Mouse (Mus musculus): ENCODE measurements around the gene Prps1l1.

The Prps1l1 gene

DNA sequence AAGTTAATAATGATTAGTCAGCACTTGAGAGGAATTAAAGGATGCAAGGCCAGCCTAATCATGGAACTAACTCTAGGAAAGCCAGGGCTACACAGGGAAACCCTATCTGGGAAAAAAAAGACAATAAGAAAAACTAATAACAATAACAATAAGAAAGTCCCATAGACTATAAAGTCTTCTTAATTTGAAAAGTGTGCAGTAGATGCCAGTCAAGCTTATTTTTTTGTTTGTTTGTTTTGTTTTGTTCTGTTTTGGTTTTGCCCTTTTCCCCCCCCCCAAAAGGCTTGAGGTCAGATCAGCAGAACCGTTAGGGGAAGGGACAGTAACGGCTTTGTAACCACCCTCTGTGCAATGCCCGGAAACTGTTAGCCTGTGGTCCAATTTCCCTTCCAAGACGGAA is at the start of gene Prps1l1:
TSS of gene Prps1l1 (plus strand) at position 301 of the 400 bp plus-strand sequence.
- no peak for DNase-seq (ENCODE audit: low read depth)

GRCm38 (mm10) chr12:34937918-34938317 is 46.6 kb upstream of the Prps1l1 start:
- peak; percentile 37 for DNase-seq (ENCODE audit: low read depth)

DNA sequence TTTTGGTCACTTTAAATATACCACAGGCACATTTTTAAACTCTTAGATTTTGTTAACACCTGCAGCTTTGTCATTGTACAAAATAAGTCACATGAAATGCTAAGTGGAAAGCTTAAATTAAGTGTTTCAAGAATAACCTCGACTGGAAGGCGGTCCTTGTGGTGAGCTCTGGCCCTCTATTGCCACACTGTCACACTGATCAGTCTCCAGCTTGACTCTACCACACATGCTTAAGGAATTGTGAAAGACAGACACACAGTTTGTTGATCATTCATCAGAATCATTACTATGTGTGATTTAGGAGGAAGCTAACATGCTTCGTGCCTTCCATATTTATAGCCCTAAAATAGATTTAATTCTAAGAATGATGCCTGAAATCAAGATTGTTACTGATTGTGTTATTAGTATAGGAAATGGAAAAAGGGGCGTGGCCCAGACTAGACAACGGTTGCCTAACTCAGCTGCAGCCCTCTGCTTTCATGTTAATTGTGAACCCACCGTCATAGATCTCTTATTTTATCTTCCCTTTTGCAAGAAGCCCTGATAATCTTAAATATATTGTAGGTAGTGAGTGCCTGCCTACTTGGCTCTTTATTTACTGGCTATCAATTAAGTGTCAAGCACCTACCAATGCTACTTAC is 35.4 kb upstream of the Prps1l1 start:
- no peak for DNase-seq (ENCODE audit: low read depth)

- DNase-seq (ENCODE audit: low read depth) = no peak
Measured at GRCm38 (mm10) chr12:34975991-34976390, 8.6 kb upstream of the Prps1l1 start.

GRCm38 (mm10) chr12:34985865-34986264 is 1.3 kb downstream of the Prps1l1 start:
- DNase-seq (ENCODE audit: low read depth) = no peak

DNA sequence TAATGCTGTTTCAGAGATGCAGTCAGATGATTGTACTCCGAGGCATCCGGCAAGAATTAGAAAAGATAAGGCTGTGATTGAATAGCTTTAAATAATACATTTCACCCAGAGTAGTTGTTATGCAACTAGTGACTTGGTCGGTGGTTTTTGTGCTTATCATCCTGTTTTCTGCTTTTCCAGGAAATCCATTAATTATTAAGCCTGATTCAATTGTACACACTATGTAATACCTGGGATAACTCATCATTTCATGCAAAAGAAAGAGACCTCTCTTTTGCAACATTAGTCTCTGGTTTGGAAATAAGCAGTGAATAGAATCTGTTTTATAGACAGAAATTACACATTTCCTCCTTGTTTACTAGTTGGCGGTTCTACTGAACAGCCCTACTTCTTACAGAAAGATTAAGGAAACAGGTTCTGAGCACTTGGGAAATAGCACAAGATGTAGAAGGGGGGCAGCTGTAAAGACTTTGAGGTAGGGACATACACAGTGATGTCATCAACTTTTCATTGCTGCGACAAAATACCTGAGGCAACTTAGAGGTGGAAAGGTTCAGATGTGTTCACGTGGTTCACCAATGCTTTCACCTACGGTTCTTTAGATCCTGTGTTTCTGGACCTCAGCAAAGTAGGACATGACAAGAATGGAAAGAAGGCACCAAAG is 5.1 kb downstream of the Prps1l1 start:
- no peak for DNase-seq (ENCODE audit: low read depth)

DNA sequence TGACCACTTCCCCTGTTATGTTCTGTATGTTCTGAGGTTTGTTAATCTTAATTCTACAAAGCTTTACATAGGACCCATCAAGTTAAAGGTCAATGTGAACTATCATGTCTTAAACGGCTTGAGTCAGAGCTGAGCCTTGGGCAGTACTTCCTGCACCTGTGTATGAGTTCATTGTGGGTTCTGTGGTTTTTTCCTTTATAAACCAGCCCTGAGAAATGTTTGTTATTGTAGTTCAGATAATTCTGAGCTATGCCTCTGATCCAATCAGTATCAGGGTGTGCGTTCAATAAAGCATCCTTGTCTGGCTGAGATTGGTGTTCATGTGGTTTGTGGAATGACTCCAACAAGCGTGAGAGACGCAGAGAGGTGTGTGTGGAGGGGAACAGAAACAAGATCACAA is 5.8 kb downstream of the Prps1l1 start:
- peak; percentile 47 for DNase-seq (ENCODE audit: low read depth)

DNA sequence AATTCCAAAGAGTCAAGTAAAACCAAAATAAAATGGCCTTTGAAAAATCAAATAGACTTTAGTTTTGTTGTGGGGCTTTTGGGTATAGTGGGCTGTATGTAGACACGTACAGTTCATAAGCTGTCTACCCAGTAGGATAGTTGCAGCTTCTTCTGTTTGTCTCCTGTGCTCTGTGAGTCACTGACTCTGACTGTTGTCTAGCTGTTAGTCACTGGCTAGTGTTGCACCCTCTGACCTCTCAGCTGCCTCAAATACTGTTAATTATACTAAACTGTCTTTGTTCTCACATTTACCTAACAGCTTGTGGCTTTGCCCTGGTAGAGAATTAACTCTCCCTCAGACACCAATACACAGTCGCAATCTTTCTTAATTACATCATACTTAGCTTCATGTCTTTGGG is 7.3 kb downstream of the Prps1l1 start:
- DNase-seq (ENCODE audit: low read depth) = no peak

DNA sequence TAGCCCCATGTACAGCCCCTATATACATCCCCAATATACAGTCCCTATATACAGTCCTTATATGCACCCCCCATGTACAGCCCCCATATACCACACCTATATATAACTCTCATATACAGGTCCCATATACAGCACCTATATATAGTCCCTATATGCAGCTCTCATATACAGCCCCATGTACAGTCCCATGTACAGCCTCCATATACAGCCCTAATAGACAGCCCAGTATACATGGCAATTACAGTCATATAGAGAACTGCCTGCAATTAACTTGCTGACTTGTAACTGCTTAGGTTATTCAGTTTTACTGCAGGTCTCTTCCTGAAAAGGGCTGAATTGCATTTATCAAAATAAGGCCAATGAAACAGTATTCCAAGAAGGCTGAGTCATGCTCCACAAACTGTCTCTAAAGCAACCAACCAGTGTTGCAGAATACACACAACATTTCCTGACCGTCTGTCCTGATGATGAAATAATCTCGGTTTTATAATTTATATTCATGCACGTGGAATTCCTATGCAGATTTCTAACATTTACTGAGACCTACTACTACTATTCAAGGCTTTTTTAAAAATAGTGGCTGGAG is 13.1 kb downstream of the Prps1l1 start:
- DNase-seq (ENCODE audit: low read depth) = peak; percentile 52

GRCm38 (mm10) chr12:34998778-34999467 is 14.4 kb downstream of the Prps1l1 start:
- DNase-seq (ENCODE audit: low read depth) = no peak

DNA sequence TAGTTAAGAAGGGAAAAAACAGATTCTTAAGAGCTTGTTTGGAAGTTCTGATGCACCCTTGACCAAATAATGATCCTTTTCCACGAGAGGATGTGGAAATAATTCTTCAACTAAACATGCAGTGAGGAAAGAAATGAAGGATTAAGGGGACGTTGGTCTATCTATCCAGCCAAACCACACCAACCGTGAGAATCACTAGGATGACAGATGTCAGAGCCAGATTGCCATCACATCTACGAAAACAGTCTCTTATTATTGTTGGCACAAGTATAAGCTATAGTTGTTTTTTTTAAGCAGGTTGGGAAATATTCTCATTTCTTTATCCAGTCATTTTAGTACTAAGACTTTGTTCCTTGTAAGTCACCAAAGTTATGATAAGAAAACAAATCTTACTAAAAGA is 15.8 kb downstream of the Prps1l1 start:
- no peak for DNase-seq (ENCODE audit: low read depth)

DNA sequence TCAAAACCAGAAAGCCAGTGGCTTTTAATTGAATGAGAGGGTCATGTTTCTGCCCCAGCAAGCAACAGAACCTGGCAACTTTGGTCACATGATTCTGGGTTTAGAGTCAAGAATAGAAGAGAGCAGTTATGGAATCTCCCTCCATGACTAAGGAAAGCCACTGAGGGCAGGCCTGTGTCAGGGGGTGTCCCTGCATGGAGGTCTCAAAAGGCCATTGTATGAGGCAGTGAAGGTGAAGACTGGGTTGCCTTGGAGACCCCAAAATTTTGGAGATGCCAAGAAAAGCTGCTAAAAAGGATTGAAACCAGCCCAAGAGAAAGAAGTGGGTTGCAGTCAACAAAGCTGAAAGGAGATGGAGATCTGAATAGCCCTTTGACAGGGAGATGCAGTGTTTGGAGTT is 21.2 kb downstream of the Prps1l1 start:
- no peak for DNase-seq (ENCODE audit: low read depth)

DNA sequence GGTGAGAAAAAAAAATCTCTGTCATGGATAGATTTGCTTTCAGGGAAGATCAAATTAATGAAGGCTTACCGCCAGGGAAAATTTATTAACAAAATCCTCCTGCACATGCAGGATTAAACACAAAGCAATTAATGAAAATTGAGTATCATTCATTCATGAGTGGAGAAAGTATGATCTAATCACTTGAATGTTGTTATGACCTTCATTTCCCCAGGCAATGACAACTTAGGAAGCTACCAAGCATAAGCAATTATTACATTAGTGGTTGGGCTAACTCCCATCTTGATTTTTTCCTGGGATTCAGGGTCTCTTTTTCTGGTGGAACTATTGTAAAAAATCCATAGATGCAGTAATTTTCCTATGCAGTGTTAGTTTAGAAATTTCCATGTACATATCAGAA is 23.3 kb downstream of the Prps1l1 start:
- no peak for DNase-seq (ENCODE audit: low read depth)

DNA sequence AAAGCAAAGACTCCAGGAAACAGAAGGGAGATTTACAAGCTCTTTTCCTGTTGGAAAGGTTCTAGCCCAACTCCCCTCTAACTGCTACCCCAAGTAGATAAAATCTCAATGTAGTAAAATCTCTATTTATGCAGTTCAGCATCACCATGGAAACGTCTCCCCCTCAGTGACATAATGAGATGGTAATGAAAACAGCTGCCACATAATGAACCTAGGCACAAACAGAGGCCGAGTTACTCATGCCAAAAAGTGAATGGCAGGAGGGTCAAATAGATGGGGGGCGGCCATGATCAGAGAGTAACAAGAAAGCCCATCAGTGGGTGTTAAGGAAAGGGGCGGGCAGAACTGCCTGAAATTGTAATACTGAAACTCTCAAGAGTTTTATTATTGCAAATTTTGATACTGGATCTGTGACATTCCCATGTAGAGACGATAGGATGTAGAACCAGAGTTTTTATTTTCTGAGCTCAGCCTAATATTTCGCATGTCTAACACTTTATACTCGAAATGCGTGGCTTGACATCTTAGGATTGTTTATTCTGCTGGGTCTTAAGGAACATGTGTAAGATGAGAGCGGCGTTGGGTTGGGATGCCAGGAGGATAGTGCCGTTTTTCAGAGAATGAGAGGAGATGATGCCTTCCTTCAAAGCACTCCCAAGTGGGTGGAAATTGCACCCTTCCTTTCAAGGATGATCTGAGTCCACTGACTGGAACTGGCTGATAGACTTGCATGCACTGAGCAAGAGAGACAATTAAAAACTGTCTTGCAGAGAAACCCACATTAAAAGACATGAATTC is 24.0 kb downstream of the Prps1l1 start:
- DNase-seq (ENCODE audit: low read depth) = no peak

- DNase-seq (ENCODE audit: low read depth) = no peak
Measured at GRCm38 (mm10) chr12:35011462-35011861, 26.9 kb downstream of the Prps1l1 start.

- DNase-seq (ENCODE audit: low read depth) = no peak
Measured at GRCm38 (mm10) chr12:35013950-35014349, 29.4 kb downstream of the Prps1l1 start.

DNA sequence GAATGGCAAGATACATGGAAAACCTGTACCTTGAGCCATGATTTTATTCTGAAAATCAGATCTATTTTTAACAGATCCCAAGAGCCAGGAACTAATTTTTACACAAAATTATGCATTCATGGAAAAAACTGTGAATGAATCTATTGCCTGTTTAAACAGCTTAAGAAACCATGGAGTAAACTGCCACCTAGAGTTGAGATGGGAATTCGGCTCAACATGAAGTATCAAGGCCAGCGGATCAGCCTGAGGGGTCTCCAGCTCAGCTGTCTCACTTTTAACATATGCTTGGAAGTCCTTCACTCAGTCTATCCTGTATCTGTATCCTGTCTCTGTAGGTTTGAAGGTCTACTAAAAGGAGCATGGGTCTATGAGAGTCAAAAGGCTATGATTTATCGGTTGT is 31.5 kb downstream of the Prps1l1 start:
- DNase-seq (ENCODE audit: low read depth) = peak; percentile 42

DNA sequence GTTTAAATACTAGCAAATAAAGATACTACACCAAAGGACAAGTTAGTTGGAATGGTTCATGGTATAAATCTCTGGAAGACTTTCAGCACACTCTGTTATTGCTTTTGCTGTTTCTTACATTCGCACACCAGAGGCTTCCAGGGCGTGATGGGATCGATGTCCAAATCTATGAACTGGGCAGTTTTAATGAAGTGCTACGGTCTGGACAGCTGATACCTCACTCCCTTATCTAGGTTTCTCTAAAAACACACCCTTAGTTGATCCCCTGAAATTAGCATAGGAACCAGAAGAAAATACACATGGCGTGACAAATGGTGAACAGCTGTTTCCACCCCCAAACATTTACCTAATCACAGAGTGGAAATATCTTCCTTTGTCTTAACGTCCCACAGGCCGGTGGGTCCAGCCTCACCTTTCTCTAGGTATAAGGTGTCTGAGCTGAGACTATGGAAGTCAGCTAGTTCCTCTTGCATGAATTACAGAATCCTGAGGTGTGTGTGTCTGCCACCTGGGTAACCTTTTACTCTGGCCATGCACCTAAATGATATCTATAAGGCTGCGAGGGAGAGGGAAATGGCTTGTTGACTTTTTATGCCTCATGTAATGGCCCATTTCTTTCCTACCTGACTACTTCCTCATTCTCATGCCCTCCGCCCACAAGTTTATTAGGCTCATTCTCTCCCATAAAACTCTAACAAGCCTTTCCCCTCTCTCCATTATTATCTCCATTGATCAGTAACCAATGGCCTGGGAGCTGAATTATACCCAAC is 32.1 kb downstream of the Prps1l1 start:
- DNase-seq (ENCODE audit: low read depth) = no peak

DNA sequence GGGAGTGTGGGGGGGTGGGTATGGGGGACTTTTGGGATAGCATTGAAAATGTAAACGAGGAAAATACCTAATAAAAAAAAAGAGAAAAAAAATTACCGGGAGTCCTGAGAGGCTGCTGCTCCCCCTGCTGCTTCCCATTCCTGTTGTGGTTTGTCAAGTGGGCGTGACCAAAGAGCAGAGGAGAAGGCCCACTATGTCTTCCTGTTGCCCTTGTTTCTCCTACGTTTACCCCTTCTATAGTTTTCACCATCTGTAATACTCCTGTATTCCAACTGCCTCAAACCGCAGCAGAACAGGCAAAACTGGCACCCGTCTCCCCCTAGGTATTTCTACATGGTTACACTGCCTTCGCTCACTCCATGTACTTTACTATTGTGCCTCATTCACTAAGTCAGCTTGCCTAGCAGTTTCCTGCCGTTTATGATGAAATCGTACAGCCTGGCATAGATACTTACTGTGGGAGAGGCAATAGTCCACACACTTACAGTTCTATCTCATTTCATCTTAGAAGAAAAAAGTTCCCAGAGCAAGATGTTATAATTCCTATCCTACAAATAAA is 34.2 kb downstream of the Prps1l1 start:
- no peak for DNase-seq (ENCODE audit: low read depth)

- no peak for DNase-seq (ENCODE audit: low read depth)
Measured at GRCm38 (mm10) chr12:35021285-35021684, 36.7 kb downstream of the Prps1l1 start.

DNA sequence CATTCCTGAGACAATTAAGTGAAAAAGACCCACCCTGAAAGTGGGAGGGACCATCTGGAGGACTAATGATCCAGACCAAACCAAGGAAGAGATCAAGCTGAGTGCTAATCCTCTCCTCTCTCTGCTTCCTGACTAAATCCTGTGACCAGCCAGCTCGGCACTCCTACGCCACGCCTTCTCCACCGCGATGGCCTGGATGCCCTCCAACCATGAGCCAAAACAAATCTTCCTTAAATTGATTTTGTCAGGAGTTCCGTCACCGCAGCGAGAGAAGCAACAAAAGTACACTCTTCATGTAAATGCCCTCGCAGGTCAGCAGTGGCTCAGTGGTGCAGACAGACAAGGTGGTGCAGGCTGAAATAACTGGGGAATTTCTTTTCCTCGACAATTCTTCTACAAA is 37.5 kb downstream of the Prps1l1 start:
- DNase-seq (ENCODE audit: low read depth) = no peak
